Mouse (Mus musculus): ENCODE data around the gene Olfr1120.

- TF ChIP-seq CTCF (IDR thresholded peaks at IDR 0.05; ENCODE audit: borderline replicate concordance, extremely low read depth, insufficient read depth, insufficient read length) (no peak), POLR2A (IDR thresholded peaks at IDR 0.05; ENCODE audit: borderline replicate concordance, extremely low read depth, insufficient read depth, insufficient read length, poor library complexity, severe bottlenecking) (no peak)
These were observed 30.9 kb downstream of the Olfr1120 start, which contains the start of gene Olfr1122 for GRCm38 (mm10) chr2:87385549-87385948.

All from brain, embryonic 14.5 days (tissue).